Mouse (Mus musculus) 416B (cell line): ENCODE data around the gene L2hgdh.
A peak's percentile ranks its signal among the peaks of the same experiment; 100 is the strongest.

Experiments used
- DNase-seq: peaks from one replicate; pipeline ENCODE4 v3.0.0; 2011; ENCODE audit warnings: low read depth

L2hgdh gene

DNA sequence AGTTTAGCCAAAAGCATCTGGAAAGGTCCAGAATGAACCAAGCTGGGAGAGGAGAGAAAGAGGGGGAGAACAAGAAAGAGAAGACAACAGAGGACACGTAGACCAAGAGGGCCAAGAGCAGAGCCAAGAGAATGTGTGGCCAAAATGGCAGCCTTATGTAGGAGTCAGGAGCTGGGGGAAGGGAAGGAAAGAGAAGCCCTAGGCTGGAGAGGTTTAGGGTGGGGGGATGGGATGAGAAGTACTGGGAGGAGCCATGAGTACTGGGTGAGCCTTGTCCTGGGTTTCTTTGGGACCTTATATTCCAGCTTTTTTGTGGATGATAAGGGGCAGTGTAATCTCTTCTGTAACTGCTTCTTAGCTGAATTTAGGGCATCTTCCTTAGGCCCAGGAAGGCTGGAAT lies 4.6 kb upstream of the L2hgdh start:
- no peak for DNase-seq

DNA sequence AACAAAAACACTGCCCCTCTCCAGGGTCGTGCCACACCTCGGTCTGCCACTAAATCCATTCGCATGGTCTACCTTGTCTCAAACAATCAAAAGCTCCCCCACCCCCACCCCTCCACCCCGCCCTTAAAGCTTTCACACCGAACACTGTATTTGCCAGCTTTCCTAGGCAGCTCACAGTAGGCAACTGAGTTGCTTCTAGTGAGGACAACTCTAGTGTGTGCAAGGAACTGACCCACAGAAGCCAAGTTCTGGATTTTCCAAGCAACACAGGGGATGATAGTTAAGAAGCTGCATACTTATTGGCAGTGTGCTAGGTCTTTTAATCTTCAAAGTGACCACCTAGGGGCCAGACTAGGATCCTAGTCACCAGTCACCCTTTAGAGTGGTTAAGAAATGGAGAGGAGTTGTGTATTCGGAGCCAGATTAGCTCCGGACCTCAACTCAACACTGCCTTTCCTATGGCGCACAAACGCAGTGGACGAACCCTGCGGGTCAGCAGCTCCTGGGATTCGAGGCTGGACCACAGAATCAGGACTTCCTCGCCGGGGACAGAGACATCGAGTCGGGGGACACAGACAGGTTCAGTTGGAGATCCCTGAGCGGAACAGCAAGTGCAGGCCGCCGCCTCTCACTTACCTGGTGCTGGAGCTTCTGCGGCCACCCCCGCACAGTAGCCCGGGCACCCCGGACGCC lies 509 bp downstream of the L2hgdh start:
- no peak for DNase-seq

DNA sequence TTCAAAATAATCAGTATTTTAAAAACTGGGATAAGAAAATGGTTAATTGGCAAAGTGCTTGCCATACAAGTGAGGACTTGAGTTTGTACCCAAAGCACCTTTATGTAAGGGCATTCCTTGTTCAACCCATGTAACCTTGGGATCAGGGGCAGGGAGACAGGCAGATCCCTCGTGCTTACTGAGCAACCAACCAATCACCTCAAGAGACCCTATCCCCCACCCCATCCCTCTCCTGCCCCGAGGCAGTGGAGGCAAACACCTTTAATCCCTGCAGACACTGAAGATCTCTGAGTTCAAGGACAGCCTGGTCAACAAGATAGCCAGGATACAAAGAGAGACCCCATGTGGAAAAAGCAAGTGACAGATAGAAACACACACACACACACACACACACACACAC lies 1.3 kb downstream of the L2hgdh start:
- no peak for DNase-seq

DNA sequence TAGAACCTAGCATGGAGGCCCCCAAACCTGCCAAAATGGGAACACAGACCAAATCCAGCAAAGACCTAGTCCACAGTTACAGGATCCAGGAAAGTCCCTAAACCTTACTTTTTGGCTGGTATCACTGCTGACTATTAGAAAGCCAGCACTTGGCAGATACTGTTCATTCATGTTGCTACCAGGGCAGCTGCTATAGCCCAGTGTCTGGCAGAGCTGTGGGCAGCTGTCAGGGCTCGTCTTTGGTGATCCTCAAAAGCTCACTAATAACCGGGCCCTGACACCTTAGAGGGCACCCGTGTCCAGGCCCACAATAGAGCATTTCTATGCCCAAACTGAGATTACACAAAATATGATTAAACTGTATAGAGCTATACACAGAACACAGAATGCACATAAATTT lies 1.8 kb downstream of the L2hgdh start:
- no peak for DNase-seq

DNA sequence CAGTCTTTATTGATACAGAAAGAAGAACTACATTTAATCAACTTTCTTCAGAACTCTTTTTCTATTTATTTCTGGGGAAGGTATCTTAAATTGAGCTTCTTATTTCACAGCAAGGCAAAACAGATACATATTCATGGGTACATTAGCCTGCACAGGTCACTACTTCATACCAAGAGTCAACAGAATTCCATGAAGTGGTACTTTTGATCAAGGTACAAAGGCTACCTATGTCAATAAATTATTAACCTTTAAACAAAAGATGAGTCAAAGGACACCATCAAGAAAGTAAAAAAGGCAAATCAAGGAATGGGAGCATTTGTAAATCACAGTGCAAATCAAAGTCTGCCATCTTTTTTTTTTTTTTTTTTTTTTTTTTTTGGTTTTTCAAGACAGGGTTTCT lies 11.0 kb downstream of the L2hgdh start:
- no peak for DNase-seq

DNA sequence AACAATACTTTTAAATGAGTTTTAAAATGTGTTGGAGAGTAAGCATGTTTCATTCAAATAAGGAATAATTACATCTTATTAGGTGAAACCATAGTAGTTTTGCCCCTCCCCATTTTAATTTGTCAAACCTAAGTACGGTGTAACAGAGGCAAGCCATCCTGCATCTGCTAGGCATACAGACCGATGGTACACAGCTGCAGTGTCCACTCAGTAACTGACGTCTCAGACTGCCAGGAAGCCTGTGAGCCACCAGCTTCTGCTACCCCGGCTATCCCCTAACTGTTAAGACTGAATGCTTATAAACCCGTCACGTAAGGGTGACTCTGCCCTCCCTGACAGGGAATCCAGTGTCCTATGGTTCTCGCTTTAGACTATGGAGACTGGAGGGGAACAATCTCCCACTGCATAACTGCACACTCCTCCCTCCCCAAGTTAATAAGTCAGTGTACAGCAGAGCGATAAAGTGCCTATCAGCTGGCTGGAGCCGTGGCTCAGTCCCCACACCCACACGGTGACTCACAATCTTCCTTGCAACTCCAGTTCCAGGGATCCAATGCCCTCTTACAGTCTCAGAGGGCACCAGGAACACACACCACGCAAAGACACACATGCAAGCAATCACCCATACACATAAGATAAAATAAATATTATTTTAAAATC lies 19.7 kb downstream of the L2hgdh start:
- no peak for DNase-seq

DNA sequence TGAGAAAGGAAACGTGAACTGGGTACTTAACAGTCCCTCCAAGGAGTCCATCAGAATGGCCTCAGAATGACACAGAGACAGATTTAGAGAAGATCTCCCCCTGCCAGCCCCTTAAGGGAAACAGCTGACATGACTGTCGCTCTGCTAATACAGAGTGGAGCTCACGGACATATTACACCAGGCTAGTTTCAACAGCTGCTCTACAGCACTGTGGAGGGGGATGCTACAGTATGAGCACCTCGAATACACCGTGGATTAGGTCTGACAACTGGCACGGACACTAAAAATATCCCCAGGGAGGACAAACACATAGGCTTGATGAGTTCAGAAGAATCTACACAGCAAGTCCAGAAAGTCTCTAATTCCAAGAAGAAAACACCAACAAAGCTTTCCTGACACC lies 26.3 kb downstream of the L2hgdh start:
- DNase-seq: no peak

DNA sequence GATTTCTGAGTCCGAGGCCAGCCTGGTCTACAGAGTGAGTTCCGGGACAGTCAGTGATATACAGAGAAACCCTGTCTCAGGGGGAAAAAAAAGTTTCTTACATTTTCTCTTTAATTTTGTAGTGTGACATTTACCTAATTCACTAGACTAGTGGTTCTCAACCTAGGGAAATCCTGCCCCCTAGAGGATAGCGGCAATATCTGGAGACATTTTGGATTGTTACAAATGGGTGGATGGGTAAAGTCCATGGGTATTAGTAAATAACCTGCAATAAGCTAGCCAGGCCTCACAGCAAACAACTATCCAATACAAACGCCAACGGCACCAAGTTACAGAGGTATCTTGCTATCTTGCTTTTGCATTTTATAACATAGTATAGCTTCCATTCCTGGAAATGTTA lies 27.9 kb downstream of the L2hgdh start:
- peak; percentile 78 for DNase-seq

DNA sequence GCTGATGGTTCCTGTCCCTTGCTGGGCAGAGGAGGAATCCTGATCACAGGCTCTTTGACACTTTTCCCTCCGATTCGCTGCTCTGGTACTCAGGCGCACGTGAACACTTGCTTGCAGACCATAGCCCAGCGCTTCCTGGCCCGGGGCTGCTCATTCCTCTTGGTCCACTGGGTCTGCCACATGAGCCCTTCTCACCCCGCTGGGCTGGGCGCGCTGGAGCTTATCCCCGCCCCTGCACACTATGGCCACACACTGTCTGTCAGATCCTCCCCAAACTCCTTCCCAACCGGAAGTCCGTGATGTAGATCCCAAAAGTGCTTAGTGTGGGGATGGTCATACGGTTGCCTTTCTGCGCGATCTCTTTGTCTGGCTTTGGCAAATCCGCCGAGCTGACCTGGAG lies 31.2 kb downstream of the L2hgdh start:
- DNase-seq: no peak

DNA sequence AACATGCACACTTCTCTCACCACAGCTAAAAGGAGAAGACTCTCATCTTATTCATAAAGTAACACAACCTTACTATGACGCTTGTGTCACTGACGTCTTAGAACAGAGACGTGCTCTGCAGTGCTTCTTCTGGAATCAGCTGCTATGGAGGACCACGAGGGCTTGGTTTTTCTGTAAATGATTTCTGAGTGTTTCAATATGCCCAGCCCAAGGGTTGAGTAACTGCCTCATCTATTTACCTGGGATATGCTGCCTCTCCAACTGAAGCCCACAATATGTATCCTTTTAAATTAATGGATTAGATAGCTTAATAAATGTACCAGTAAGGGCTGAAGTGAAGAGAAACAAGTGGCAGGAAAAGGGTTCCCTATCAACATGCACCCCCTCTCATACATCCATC lies 34.0 kb downstream of the L2hgdh start:
- DNase-seq: no peak

DNA sequence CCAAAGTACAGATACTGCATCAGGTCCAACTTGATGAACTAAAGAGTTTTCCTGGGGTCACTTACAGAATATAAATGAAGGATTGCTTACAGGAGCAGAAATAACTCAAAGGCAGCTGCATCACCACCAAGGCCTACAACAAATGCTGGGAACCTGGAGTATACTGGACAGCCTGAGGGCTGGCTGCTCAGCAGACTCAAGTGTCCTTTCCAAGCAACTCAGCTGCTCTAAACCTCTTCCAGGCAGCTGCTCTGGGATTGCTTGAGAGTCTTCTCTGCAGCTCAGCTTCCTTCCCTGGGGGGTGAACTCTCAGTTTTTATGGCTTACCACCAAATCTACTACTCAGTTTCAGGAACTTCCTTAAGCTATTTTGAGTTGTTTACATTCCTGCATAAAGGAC lies 35.6 kb downstream of the L2hgdh start:
- no peak for DNase-seq

DNA sequence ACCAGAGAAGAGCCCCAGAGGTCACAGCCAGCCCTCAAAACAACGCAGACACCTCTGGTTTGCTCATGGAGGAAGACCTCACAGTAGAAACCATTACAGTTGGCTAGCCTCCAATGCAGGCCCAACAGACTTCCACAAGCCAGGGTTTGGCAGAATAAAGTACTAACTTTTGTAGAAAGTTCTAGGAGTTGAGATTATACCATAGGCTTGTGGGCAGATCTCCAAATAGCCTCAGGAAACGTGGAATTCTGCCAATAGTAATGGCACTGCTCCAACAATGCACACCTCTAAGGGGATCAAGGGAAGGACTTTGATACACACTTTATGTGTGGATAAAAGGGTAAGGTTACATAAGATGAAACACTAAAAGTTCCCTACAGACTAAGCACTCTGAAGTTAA lies 36.3 kb downstream of the L2hgdh start:
- peak; percentile 47 for DNase-seq

DNA sequence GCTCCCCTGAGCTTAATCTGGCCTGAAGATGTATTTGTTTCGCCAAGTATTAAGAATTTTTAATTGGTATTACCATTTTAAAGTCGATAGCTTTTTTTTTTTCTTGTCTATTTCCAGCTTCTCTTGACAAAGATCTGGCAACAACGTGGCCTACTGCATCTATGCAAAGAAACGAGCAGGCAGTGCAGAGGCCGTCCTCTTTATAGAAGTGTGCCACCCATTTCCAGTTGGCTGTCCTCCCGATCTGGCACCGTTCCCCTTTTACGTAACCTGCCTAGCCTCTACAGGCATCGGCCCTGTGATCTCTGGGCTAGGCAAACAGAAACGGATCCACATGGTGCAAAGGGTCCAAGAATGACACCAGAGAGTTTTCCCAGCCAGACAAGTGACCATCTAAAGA lies 41.1 kb downstream of the L2hgdh start:
- DNase-seq: peak; percentile 97

DNA sequence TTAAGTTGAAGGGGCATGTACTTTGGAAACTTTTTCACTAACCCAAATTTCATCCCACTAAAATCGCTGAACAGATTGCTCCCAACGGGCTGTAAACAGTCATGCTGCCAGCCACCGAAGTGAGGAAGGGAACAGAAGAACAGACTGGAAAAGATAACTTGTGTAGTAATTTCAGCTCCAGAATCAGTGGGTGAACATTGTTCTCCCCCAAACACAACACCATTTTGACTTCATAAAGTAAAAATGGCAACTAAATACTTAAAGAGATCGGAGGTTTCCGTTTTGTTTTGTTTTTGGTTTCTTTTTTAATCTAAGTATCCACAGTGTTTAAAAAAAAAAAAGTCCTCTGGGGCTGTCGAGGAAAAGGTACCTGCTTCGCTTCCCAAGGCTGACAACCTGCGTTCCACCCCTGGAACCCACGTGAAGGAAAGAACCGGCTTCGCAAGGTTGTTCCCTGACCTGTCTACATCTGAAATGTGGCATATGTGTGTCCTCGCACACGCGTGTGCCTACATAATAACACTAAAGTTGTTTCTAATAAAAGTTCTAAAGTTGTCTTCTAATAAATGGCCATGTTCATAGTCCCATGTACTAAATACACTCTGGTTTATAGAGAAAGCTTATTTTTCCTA lies 41.8 kb downstream of the L2hgdh start:
- peak; percentile 58 for DNase-seq

DNA sequence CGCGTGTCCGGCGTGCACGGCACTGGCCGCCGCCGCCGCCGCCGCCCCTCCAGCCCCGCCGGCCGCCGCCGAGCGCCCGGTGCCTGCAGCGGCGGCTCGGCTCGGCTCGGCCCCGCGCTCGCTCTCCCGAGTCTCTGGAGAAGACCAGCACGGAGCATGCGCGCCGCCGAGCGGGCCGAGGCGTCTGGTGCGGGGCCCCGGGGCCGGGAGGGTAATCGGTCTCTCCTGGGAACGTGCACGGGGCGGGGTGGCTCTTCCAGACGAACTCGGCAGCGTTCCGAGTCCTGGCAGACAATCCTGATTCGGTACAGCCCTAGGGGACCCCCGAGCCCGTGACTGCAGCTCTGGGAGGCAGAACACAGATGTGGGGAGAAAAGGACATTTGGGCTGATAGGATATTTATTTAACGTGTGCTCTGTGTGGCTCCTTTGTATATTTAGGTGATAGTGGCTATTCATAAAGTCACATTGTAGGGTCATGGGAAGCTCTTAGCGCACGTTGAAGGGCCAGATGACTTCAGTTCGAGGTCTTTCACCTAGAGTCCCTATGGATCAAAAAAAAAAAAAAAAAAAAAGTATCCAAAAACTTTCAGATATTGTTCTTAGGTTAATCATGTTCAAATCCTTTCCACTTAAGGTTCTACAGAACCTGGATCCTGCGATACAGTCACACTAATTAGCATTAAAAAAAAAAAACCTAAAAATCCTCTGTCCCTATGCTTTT lies 42.4 kb downstream of the L2hgdh start:
- DNase-seq: peak; percentile 68

DNA sequence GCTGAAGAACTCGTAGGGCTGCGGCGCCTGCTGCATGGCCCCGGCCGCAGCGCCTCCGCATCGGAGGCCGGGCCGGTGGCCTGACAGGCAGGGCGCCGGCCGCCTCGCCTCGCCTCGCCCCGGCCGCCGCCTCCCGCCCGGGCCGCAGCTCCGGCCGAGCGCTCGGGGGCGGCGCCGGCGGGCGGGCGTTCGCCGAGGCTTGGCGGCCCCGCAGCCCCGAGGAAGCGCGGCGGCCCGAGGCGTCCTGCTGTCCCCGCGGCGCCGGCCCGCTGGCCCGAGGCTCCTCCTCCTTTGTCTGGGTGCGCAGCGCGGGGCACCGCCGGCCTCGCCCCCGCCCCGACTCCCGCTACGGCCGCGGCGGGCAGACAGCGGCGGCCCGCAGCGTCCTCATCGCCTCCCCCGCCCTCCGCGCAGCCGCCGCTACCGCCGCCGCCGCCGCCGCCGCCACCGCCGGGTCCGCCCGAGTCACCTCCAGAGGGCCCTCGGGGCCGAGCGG lies 43.1 kb downstream of the L2hgdh start, which contains the start of gene Sos2:
TSS of gene Sos2 (minus strand) at position 287 of the 496 bp plus-strand sequence.
- no peak for DNase-seq

DNA sequence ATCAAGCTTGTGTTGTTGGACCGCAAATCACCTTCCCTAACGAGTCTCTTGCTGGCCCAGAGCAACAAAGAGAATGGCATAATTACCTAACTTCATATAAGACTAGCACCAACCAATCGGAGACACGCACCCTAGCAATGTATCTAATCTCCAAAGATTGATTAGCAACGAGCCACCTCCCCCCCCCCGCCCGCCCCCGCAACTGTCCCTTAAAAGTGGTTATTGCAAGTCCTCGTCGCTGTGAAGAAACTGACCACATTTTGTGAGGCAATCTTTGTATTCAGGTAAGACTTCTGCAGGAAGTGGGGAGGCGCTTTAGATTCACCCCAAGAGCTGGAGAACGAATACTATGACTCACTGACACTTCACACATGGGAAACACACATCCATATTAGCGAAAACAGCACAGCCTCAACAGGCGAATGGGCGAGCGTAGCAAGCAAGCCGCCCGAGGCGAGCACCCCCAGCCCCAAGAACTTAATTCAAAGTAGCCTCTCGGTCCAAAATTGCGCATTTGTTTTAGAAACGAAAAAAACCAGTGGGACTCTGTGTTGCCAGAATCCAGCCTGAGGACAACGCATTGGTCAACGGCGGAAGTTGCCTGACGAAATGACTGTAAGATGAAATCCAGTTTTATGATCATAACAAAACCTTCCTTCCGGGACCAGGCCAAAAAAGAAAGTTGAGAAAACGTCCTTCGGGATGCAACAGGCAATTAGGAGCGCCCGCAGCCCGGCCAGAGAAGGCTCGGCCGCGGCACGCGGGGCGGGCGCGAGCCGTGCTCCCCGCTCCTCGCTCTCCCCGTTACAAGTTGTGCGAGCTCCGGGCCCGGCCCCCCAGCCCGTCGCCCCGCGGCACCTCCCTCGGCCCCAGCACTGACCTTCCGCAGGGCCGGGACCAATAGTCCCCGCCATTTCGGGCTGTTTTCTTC lies 43.8 kb downstream of the L2hgdh start:
- DNase-seq: peak; percentile 96

DNA sequence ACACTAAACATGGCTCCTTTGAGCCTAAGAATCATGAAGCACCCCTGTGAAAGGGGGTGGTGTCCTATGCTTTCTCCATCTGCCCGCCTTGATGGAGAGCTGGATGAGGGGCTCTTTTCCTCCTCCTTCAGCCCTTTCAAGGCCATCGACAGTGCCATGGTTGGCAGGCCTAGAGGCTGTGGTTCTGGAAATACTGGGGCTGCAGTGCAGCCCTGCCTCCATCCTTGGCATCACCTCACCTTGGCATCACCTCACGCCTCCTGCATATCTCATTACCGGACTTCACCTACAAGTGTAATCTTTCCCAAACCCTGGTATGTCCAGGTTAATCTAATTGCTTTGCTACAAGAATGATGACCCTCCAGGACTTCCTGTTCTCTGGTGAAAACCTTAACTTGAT lies 48.5 kb downstream of the L2hgdh start:
- no peak for DNase-seq

DNA sequence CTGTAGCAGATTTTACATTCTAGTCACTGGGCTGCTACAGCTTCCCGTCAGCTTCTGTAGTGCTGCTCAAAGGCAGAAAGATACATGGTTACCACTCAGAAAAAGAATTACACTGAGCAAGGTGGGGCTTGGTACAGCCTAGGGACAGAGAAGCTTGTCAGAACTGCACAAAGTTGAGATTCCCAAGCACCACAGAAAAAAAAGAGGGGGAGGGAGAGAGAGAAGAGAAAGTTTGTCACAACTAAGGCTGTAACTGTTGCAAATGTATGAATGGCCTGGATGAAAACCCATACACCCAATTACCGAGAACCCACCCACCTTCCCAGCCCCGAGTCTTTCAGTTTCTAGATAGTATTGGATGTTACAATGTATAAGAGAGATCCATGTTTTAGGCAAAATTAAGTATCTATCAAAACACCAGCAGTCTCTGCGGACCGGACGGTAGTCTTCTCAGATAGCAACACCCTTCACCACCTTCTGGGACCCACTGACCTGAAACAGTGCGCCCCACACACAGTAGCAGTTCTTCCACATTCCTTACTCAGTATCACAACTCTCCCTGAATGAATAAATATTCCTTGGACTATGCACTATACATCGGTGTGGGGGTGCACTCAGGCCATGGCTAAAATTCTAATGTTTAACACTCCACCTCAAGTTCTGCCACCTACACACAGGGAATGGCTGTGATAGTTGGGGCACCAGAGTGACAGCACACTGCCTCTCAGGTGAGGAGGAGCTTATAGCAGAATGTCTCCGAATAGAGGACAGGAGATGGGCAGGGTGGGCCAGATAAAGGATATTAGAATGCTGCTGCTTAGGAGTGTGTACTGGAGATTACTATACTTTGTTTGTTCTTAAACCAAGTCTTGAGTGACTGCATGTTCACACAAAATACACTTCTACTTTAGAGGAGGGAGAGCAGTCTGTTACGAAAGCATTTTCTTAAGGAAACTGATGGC lies 49.8 kb downstream of the L2hgdh start:
- DNase-seq: no peak

DNA sequence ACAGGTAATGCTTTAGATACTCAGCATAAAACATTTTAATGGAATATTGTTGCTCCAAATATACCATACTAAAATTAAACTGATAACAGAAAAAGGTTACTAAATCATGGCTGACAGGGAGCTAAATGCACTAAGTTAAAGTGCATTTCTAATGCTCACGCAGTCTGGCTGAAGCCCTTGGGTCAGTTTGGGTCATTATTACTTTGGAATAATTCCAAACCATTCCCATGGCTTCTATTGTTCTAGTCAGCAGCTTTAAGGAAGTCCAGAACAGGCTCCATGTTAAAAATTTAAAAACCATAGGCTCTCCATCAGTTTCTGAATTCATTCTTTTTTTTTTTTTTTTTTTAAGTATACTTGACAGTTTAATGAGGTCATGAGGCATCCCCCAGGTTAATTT lies 50.5 kb downstream of the L2hgdh start:
- DNase-seq: no peak
